Mouse (Mus musculus) neural tube, embryonic 15.5 days (tissue): Measurements from ENCODE around the gene Sntg2. TPM values are rescaled to one million over a fixed set of nuclear protein-coding genes. Genes with fewer than 3 reads are reported as not detected.

Source experiments
- ATAC-seq: fragments of 200-750 bp; cut with Nextera tagmentation; 2 replicates; pipeline ENCODE4 v1.8.0; 2017; ENCODE audit warnings: mild to moderate bottlenecking, moderate TSS enrichment, moderate library complexity; ENCODE audit not compliant: low FRiP score
- H3K27ac ChIP-seq: fragments of 300-500 bp; sonication (generic); replicated peaks from 2 replicates; pipeline ENCODE4 v1.5.1; 2015; ENCODE audit warnings: mild to moderate bottlenecking, inconsistent platforms
- H3K27me3 ChIP-seq: fragments of 300-500 bp; sonication (generic); replicated peaks from 2 replicates; pipeline ENCODE4 v1.6.1; 2015; ENCODE audit warnings: inconsistent platforms
- H3K36me3 ChIP-seq: fragments of 300-500 bp; sonication (generic); 2 replicates; pipeline ENCODE4 v1.6.1; 2015; ENCODE audit warnings: inconsistent platforms
- H3K4me1 ChIP-seq: fragments of 300-500 bp; sonication (generic); 2 replicates; pipeline ENCODE4 v1.6.1; 2015; ENCODE audit warnings: inconsistent platforms
- H3K4me2 ChIP-seq: fragments of 300-500 bp; sonication (generic); 2 replicates; pipeline ENCODE4 v1.6.1; 2015; ENCODE audit warnings: inconsistent platforms, mild to moderate bottlenecking, moderate library complexity
- H3K4me3 ChIP-seq: fragments of 300-500 bp; sonication (generic); replicated peaks from 2 replicates; pipeline ENCODE4 v1.5.1; 2015; ENCODE audit warnings: mild to moderate bottlenecking, inconsistent platforms
- H3K9ac ChIP-seq: fragments of 300-500 bp; sonication (generic); replicated peaks from 2 replicates; pipeline ENCODE4 v1.6.1; 2015; ENCODE audit warnings: mild to moderate bottlenecking, inconsistent platforms
- H3K9me3 ChIP-seq: fragments of 300-500 bp; sonication (generic); replicated peaks from 2 replicates; pipeline ENCODE4 v1.6.1; 2016; ENCODE audit warnings: inconsistent platforms
- WGBS: fragments of 180-500 bp; shearing (Covaris S2); methylation state at CpG from one replicate; pipeline ENCODE4 v1.1.7; 2015; ENCODE audit warnings: mixed read lengths; 5-methylcytosine and 5-hydroxymethylcytosine counted together
- polyA plus RNA-seq: library from polyadenylated mRNA; unstranded; fragments of >200 nt; fragmentation: Nextera tagmentation; extraction: Ambion mirVana; gene quantifications from 2 replicates; pipeline ENCODE4 v1.2.1, GENCODE M21; 2015

Sntg2 gene
- polyA plus RNA-seq, 1 experiment from 2014 or later, result 5.3 TPM

DNA sequence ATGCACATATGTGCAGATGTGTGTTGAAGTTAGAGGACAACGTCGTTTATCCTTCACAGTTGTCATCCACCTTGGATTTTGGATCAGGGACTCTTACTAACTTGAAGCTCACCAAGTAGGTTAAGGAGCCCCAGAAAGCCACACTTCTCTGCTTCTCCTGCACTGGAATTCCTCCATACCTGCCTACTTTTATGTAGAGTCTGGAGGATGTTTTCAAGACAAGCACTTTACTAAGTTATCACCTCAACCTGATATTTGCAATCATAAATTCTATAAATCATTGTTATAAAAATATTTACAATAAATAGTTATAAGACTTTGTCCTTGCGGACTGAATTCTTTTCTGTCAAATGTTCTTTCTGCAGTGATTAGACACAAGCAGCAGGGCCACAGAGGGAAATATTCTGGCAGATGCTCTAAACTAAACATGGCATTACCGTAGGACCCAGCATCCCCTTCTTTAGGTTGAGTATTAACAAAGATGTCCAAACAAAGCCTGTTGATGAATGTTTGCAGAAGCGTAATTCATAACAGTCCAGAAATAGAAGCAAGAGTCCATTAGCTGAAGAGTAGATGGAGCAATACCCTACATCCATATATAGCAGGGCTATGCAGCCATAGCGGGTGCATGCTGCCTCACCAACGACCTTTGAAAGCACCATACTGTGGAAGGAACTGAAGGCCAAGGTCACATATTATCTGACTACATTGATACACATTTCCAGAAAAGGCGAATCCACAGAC is 100.8 kb downstream of the Sntg2 start:
- Histone ChIP-seq H3K27ac (no peak overlapping the region), H3K27me3 (no peaks in the 10 kb centered on the region), H3K4me1 (no peaks in the 10 kb centered on the region), H3K4me2 (no peak overlapping the region), H3K9ac (no peak overlapping the region), H3K9me3 (no peaks in the 10 kb centered on the region), H3K36me3 (no peaks in the 10 kb centered on the region), H3K4me3 (no peak overlapping the region)
- ATAC-seq, result no peak
- WGBS, result 88% methylated on average over 8 of the region's 8 CpGs

DNA sequence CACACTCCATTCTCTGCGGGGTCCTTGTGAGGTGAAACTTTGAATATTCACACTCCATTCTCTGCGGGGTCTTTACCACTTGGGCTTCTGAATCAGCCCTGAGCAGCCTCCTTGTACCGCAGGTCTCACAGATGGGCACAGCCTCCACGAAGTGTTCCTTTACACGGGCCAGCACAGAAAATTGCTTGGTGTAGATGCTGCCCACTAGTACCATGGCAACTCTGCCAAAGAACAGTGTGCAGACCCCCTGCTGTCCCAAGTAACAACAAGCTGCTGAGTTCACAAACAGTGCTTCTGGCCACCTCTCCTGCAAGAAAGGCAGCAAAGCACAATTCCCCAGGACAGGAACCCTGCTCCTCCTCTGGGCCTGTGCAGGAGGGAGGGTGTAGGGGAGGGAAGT is 109.0 kb downstream of the Sntg2 start:
- no peak overlapping the region for H3K9ac ChIP-seq
- H3K4me1 ChIP-seq, result no peaks in the 10 kb centered on the region
- no peaks in the 10 kb centered on the region for H3K36me3 ChIP-seq
- no peaks in the 10 kb centered on the region for H3K27me3 ChIP-seq
- WGBS, result 50% methylated on average over 5 of the region's 5 CpGs
- no peak overlapping the region for H3K4me3 ChIP-seq
- ATAC-seq, result no peak
- no peaks in the 10 kb centered on the region for H3K9me3 ChIP-seq
- no peak overlapping the region for H3K4me2 ChIP-seq
- no peak overlapping the region for H3K27ac ChIP-seq

GRCm38 (mm10) chr12:30261187-30261586 is 112.0 kb downstream of the Sntg2 start:
- Histone ChIP-seq H3K27me3 (no peaks in the 10 kb centered on the region), H3K4me1 (no peaks in the 10 kb centered on the region), H3K36me3 (no peaks in the 10 kb centered on the region), H3K27ac (no peak overlapping the region), H3K4me3 (no peak overlapping the region), H3K9ac (no peak overlapping the region), H3K4me2 (no peak overlapping the region), H3K9me3 (no peaks in the 10 kb centered on the region)
- WGBS, result 33% methylated on average over 2 of the region's 2 CpGs
- no peak for ATAC-seq

DNA sequence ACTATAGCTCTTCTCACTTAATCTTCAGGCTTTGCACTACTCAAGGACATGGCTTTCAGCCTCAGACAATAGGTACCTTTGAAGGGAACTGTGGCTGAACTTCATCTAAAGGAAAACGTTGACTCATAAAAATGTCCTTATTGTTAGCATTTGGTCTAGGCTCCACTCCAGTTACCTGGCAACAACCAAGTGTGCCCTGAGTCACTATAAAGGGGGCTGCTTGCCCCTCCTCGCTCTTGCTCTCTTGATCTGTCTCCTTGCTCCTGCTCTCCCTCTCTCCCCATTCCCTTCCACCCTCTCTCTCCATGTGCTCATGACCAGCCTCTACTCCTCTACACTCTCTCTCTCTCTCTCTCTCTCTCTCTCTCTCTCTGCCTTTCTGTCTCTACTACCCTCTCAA is 114.5 kb downstream of the Sntg2 start:
- H3K4me1 ChIP-seq, result no peaks in the 10 kb centered on the region
- no peaks in the 10 kb centered on the region for H3K27me3 ChIP-seq
- 27% methylated on average over 2 of the region's 2 CpGs for WGBS
- no peak overlapping the region for H3K9ac ChIP-seq
- H3K9me3 ChIP-seq, result no peaks in the 10 kb centered on the region
- H3K4me2 ChIP-seq, result no peak overlapping the region
- no peaks in the 10 kb centered on the region for H3K36me3 ChIP-seq
- no peak overlapping the region for H3K4me3 ChIP-seq
- ATAC-seq, result no peak
- H3K27ac ChIP-seq, result no peak overlapping the region

DNA sequence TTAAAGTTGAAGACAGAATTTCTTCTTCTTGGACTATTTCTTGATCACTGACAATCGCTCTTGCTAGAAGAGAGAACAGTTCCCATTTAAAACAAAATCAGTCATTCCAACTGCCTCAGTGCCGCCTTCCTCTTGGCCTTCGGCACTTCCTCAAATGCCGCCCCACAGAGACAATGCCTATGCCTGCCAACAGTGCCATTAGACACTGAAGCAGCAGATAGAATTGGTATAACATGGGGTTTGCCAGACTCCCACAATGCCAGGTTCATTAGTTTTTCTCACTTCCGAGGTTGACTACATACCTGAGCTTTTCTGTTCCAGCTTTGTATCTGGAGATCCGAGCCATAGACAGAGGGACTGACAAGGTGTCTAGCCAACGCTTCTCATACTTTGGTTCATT is 115.5 kb downstream of the Sntg2 start:
- H3K27ac ChIP-seq, result no peak overlapping the region
- H3K9ac ChIP-seq, result no peak overlapping the region
- no peaks in the 10 kb centered on the region for H3K4me1 ChIP-seq
- H3K27me3 ChIP-seq, result no peaks in the 10 kb centered on the region
- ATAC-seq, result no peak
- H3K36me3 ChIP-seq, result no peaks in the 10 kb centered on the region
- H3K9me3 ChIP-seq, result no peaks in the 10 kb centered on the region
- H3K4me3 ChIP-seq, result no peak overlapping the region
- no peak overlapping the region for H3K4me2 ChIP-seq
- WGBS, result 82% methylated on average over 7 of the region's 7 CpGs

GRCm38 (mm10) chr12:30256207-30256606 is 117.0 kb downstream of the Sntg2 start:
- Histone ChIP-seq H3K9ac (no peak overlapping the region), H3K27ac (no peak overlapping the region), H3K36me3 (no peaks in the 10 kb centered on the region), H3K27me3 (no peaks in the 10 kb centered on the region), H3K4me1 (no peaks in the 10 kb centered on the region), H3K4me2 (no peak overlapping the region), H3K4me3 (no peak overlapping the region), H3K9me3 (no peaks in the 10 kb centered on the region)
- ATAC-seq, result no peak
- WGBS, result 64% methylated on average over 3 of the region's 3 CpGs

DNA sequence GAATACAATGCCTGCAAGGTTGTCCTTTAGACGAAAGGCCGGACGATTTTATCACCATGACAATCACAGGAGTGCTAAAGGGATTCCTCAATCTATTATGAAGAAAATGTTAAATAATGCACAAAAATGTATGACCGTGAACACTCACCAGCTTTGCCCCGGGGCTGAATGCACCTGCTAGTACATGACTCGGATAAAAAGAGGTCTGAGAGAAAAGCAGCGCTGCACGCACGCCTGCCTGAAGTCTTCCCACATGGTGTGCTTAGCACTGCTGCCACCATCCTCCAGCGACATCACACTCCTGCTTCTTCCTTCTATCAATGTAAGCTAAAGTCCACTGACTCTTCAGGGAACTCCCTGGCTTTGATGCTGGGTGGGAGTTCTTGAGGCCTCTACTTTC is 118.6 kb downstream of the Sntg2 start:
- no peak overlapping the region for H3K4me2 ChIP-seq
- no peak overlapping the region for H3K9ac ChIP-seq
- 73% methylated on average over 10 of the region's 10 CpGs for WGBS
- no peaks in the 10 kb centered on the region for H3K36me3 ChIP-seq
- no peaks in the 10 kb centered on the region for H3K9me3 ChIP-seq
- ATAC-seq, result no peak
- no peak overlapping the region for H3K27ac ChIP-seq
- H3K4me1 ChIP-seq, result no peaks in the 10 kb centered on the region
- H3K4me3 ChIP-seq, result no peak overlapping the region
- no peaks in the 10 kb centered on the region for H3K27me3 ChIP-seq

DNA sequence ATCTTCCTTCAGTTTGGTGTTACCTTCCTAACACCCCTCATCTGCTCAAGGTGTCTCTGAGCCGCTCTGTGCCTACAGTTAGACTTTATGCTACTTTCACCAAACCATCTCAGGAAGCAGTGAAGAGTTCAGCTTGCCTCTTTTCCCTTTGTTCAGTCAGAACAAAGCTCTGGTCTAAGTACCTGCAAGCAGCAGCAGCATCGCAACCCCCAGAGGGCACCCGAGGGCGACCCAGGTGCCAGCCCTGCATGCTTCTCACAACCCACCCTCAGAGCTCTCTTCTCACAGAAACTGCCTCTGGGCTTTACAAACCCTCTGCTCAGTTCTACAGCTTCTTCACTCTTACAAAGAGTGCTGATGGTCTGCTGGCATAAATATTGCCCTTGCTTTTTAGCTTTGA is 120.8 kb downstream of the Sntg2 start:
- H3K9me3 ChIP-seq, result no peaks in the 10 kb centered on the region
- no peak overlapping the region for H3K9ac ChIP-seq
- no peak overlapping the region for H3K4me2 ChIP-seq
- no peaks in the 10 kb centered on the region for H3K4me1 ChIP-seq
- H3K4me3 ChIP-seq, result no peak overlapping the region
- 88% methylated on average over 4 of the region's 4 CpGs for WGBS
- H3K27ac ChIP-seq, result no peak overlapping the region
- no peaks in the 10 kb centered on the region for H3K36me3 ChIP-seq
- H3K27me3 ChIP-seq, result no peaks in the 10 kb centered on the region
- ATAC-seq, result no peak

DNA sequence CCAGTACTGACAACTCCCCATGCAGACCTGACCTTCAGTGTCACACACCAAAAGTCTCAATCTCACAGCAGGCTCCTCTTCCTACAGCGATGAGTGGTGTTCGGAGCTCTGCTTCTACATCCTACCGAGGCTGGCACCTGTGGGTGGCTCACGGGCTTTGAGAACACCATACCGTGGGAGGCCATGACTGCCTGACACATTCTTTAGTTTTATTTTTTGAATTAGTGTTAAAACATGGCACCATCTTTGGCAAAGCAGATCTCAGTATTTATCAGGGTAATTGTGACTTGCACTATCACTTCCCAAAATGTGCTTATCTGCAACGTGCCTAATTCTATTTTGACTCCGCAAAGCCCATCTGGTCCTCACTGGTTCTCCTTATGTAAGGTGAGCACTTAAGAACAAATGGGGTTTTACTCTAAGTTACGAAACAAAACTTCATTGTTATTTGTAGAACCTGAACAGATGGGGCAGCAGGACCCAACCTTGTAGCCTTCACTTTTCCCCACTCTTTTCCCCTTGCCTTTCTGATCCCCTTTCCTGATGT is 121.8 kb downstream of the Sntg2 start:
- Histone ChIP-seq H3K9me3 (no peaks in the 10 kb centered on the region), H3K36me3 (no peaks in the 10 kb centered on the region), H3K27ac (no peak overlapping the region), H3K4me1 (no peaks in the 10 kb centered on the region), H3K9ac (no peak overlapping the region), H3K4me3 (no peak overlapping the region), H3K27me3 (no peaks in the 10 kb centered on the region), H3K4me2 (no peak overlapping the region)
- ATAC-seq, result no peak
- WGBS, result 92% methylated on average over 8 of the region's 8 CpGs

DNA sequence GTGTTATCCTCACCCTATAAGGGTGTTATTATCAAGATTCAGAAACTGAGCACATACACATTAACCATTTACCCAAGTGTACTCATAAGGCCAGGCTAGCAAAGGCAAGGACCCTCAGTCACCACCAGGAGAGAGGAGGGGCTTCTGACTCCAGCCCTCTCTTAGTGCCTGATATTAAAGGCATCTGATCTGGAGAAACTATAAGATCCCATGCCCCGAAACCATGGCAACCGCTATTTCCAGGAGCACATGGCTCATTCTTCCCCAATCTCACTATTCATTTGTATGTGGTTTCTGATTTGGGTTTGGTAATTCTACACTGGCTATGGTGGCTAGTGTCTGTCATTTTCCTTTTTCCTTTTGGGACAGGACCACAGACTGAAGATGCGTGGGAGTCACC is 124.1 kb downstream of the Sntg2 start:
- Histone ChIP-seq H3K9me3 (no peaks in the 10 kb centered on the region), H3K27ac (no peak overlapping the region), H3K4me1 (no peaks in the 10 kb centered on the region), H3K4me2 (no peak overlapping the region), H3K9ac (no peak overlapping the region), H3K27me3 (no peaks in the 10 kb centered on the region), H3K4me3 (no peak overlapping the region), H3K36me3 (no peaks in the 10 kb centered on the region)
- 96% methylated on average over 3 of the region's 3 CpGs for WGBS
- no peak for ATAC-seq

- H3K36me3 ChIP-seq, result no peaks in the 10 kb centered on the region
- 85% methylated on average over 5 of the region's 5 CpGs for WGBS
- H3K9me3 ChIP-seq, result no peaks in the 10 kb centered on the region
- H3K27ac ChIP-seq, result no peak overlapping the region
- no peak for ATAC-seq
- no peak overlapping the region for H3K4me3 ChIP-seq
- H3K9ac ChIP-seq, result no peak overlapping the region
- no peak overlapping the region for H3K4me2 ChIP-seq
- H3K4me1 ChIP-seq, result no peaks in the 10 kb centered on the region
- H3K27me3 ChIP-seq, result no peaks in the 10 kb centered on the region
These were observed 126.8 kb downstream of the Sntg2 start for GRCm38 (mm10) chr12:30246286-30246945.

GRCm38 (mm10) chr12:30244194-30244593 is 129.0 kb downstream of the Sntg2 start:
- no peaks in the 10 kb centered on the region for H3K9me3 ChIP-seq
- 43% methylated on average over 2 of the region's 2 CpGs for WGBS
- H3K36me3 ChIP-seq, result no peaks in the 10 kb centered on the region
- H3K27ac ChIP-seq, result no peak overlapping the region
- no peak overlapping the region for H3K4me2 ChIP-seq
- H3K27me3 ChIP-seq, result no peaks in the 10 kb centered on the region
- no peaks in the 10 kb centered on the region for H3K4me1 ChIP-seq
- no peak overlapping the region for H3K9ac ChIP-seq
- no peak overlapping the region for H3K4me3 ChIP-seq
- no peak for ATAC-seq
